Mouse (Mus musculus): ENCODE data around the gene Hist1h2bj.
"Not testable (repeated sequence)": the region's sequence is repeated elsewhere in the genome, so short reads cannot be mapped to it uniquely, and the experiment has no call there.

The Hist1h2bj gene

GRCm38 (mm10) chr13:22014411-22014845 is 28.6 kb upstream of the Hist1h2bj start:
- intact Hi-C loops (cut with DNase I) = no loop called here

- intact Hi-C loops (cut with DNase I) = loop anchor here (5.0 kb wide), 1 partner anchor 1502 kb away; no protein-coding TSS in a partner anchor
Measured at GRCm38 (mm10) chr13:22015479-22016450, 27.2 kb upstream of the Hist1h2bj start.

- intact Hi-C loops (cut with DNase I) = loop anchor here (5.0 to 10.0 kb wide), 3 partner anchors 855 to 1497 kb away; no protein-coding TSS in a partner anchor
Measured at GRCm38 (mm10) chr13:22019934-22020835, 22.8 kb upstream of the Hist1h2bj start.

GRCm38 (mm10) chr13:22020901-22021339 is 22.1 kb upstream of the Hist1h2bj start:
- intact Hi-C loops (cut with DNase I) = loop anchor here (5.0 to 10.0 kb wide), 2 partner anchors 856 to 1431 kb away; no protein-coding TSS in a partner anchor

GRCm38 (mm10) chr13:22021581-22021980 is 21.4 kb upstream of the Hist1h2bj start:
- intact Hi-C loops (cut with DNase I) = loop anchor here (5.0 to 10.0 kb wide), 2 partner anchors 857 to 1431 kb away; no protein-coding TSS in a partner anchor

GRCm38 (mm10) chr13:22022241-22022640 is 20.8 kb upstream of the Hist1h2bj start:
- intact Hi-C loops (cut with DNase I) = loop anchor here (5.0 to 10.0 kb wide), 2 partner anchors 857 to 1430 kb away; no protein-coding TSS in a partner anchor

GRCm38 (mm10) chr13:22026058-22027031 is 16.7 kb upstream of the Hist1h2bj start:
- intact Hi-C loops (cut with DNase I) = loop anchor here (5.0 to 10.0 kb wide), 3 partner anchors 84 to 862 kb away; no protein-coding TSS in a partner anchor

- intact Hi-C loops (cut with DNase I) = loop anchor here (1.0 to 10.0 kb wide), 4 partner anchors 55 to 864 kb away; no protein-coding TSS in a partner anchor
Measured at GRCm38 (mm10) chr13:22028673-22029460, 14.1 kb upstream of the Hist1h2bj start.

- intact Hi-C loops (cut with DNase I) = loop anchor here (1.0 to 10.0 kb wide), 5 partner anchors 56 to 1497 kb away; no protein-coding TSS in a partner anchor
Measured at GRCm38 (mm10) chr13:22029928-22030327, 13.1 kb upstream of the Hist1h2bj start.

GRCm38 (mm10) chr13:22030493-22030892 is 12.5 kb upstream of the Hist1h2bj start:
- intact Hi-C loops (cut with DNase I) = loop anchor here (5.0 kb wide), 1 partner anchor 1497 kb away; no protein-coding TSS in a partner anchor

- intact Hi-C loops (cut with DNase I) = loop anchor here (5.0 kb wide), 1 partner anchor 1493 kb away; no protein-coding TSS in a partner anchor
Measured at GRCm38 (mm10) chr13:22033741-22034442, 9.1 kb upstream of the Hist1h2bj start.

- intact Hi-C loops (cut with DNase I) = loop anchor here (5.0 kb wide), 1 partner anchor 1493 kb away; no protein-coding TSS in a partner anchor
Measured at GRCm38 (mm10) chr13:22034443-22035266, 8.4 kb upstream of the Hist1h2bj start.

- intact Hi-C loops (cut with DNase I) = not testable (repeated sequence)
Measured at GRCm38 (mm10) chr13:22035267-22036148, 7.5 kb upstream of the Hist1h2bj start, which contains the start of the genes Hist1h2ah and Hist1h2bk. TSS of gene Hist1h2ah (minus strand) at chr13:22035568. TSS of gene Hist1h2bk (plus strand) at chr13:22035870.

- intact Hi-C loops (cut with DNase I) = no loop called here
Measured at GRCm38 (mm10) chr13:22036149-22036956, 6.7 kb upstream of the Hist1h2bj start.

- intact Hi-C loops (cut with DNase I) = no loop called here
Measured at GRCm38 (mm10) chr13:22036986-22037385, 6.0 kb upstream of the Hist1h2bj start.

All from adrenal gland (tissue).